Mouse (Mus musculus) midbrain, embryonic 11.5 days (tissue): ENCODE results near the gene March1. TPM values are rescaled to one million over a fixed set of nuclear protein-coding genes. Genes with fewer than 3 reads are reported as not detected.
A peak's percentile ranks its signal among the peaks of the same experiment; 100 is the strongest.

Source experiments
- ATAC-seq: fragments of 200-750 bp; cut with Nextera tagmentation; 2 replicates; pipeline ENCODE4 v1.8.0; 2017; ENCODE audit warnings: moderate TSS enrichment, moderate library complexity; ENCODE audit not compliant: low FRiP score
- DNase-seq: peaks from one replicate; pipeline ENCODE4 v3.0.0; 2015; ENCODE audit warnings: low spot score; ENCODE audit errors: missing footprints
- H3K27ac ChIP-seq: fragments of 300-500 bp; sonication (generic); 2 replicates; pipeline ENCODE4 v1.5.1; 2014; ENCODE audit warnings: low read depth, low read length
- H3K27me3 ChIP-seq: fragments of 300-500 bp; sonication (generic); 2 replicates; pipeline ENCODE4 v1.6.1; 2014; ENCODE audit warnings: mild to moderate bottlenecking, low read length, moderate library complexity, mixed read lengths; ENCODE audit not compliant: control insufficient read depth, insufficient read depth
- H3K36me3 ChIP-seq: fragments of 300-500 bp; sonication (generic); 2 replicates; pipeline ENCODE4 v1.6.1; 2014; ENCODE audit warnings: mild to moderate bottlenecking, low read length, moderate library complexity, mixed read lengths; ENCODE audit not compliant: control insufficient read depth, insufficient read depth
- H3K4me1 ChIP-seq: fragments of 300-500 bp; sonication (generic); 2 replicates; pipeline ENCODE4 v1.6.1; 2014; ENCODE audit warnings: low read length; ENCODE audit not compliant: control insufficient read depth, insufficient read depth
- H3K4me2 ChIP-seq: fragments of 300-500 bp; sonication (generic); 2 replicates; pipeline ENCODE4 v1.6.1; 2014; ENCODE audit warnings: mild to moderate bottlenecking, moderate library complexity
- H3K4me3 ChIP-seq: fragments of 300-500 bp; sonication (generic); 2 replicates; pipeline ENCODE4 v1.5.1; 2014; ENCODE audit warnings: low read depth, low read length
- H3K9ac ChIP-seq: fragments of 300-500 bp; sonication (generic); 2 replicates; pipeline ENCODE4 v1.6.1; 2014; ENCODE audit warnings: low read length
- H3K9me3 ChIP-seq: fragments of 300-500 bp; sonication (generic); 2 replicates; pipeline ENCODE4 v1.6.1; 2016; ENCODE audit warnings: low read length; ENCODE audit not compliant: control insufficient read depth
- WGBS: fragments of 180-500 bp; shearing (Covaris S2); extraction: QIAGEN DNeasy Blood & Tissue Kit; methylation state at CpG from one replicate; pipeline ENCODE4 v1.1.7; 2014; 5-methylcytosine and 5-hydroxymethylcytosine counted together
- polyA plus RNA-seq: library from polyadenylated mRNA; unstranded; fragments of >200 nt; fragmentation: Nextera tagmentation; extraction: Ambion mirVana; gene quantifications from 2 replicates; pipeline ENCODE4 v1.2.1, GENCODE M21; 2014

Gene March1
- polyA plus RNA-seq, 1 experiment from 2014 or later, result 7.4 TPM

DNA sequence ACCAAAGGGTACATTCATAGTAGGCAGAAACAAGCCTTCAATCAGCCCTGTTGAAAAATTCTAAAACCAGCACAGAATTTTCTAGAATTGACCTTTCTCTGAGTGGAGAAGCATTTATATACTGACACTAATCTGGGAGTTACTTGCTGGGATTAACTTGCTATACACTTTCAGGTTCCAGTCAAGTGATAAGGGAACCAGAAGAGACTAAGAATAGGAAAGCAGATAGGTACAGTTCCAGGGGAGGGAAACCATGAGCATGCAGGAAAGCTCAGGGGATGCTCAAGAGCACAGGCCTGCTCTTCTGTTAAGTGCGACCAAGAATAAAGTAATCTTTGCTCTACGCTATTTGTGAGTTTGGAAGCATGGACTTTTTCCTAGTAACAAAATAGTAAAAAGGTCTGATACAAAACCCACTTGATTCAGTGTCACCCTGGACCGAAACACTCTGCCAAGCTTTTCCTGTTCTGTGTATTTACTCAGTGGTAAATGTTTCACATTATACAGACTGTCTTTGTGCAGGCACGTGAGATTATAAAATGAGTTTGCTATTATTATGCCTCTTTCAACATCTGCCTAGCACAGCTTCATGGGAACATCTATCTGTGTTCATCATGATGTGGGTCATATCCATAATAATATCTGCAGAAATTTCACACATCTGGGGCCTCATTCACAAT is 766.1 kb downstream of the March1 start:
- 90% methylated on average over 4 of the region's 4 CpGs for WGBS
- H3K36me3 ChIP-seq, result no peaks in the 10 kb centered on the region
- no peak overlapping the region for H3K4me2 ChIP-seq
- DNase-seq, result no peak
- H3K9ac ChIP-seq, result no peak overlapping the region
- no peaks in the 10 kb centered on the region for H3K9me3 ChIP-seq
- no peak overlapping the region for H3K27ac ChIP-seq
- H3K27me3 ChIP-seq, result no peaks in the 10 kb centered on the region
- H3K4me3 ChIP-seq, result no peak overlapping the region
- no peak for ATAC-seq
- no peaks in the 10 kb centered on the region for H3K4me1 ChIP-seq

DNA sequence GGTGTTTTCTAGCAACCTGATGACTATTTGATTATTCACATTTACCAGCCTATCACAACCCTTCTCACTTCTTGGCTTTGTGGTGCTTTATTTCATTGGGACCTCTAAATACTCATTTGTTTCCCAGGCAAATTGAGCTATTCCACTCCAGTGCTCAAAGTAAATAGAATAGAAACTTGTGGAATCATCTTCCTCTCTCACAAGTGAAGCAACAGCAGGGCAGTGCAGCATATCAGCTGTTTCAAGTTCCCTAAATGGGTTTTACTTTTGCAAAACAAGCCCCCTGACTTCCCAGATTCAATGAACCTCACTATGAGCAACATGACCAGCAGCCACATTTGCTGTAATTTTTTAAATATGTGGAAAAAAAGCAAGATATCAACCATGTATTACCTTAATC is 768.3 kb downstream of the March1 start:
- no peak for ATAC-seq
- no peaks in the 10 kb centered on the region for H3K4me1 ChIP-seq
- no peaks in the 10 kb centered on the region for H3K27me3 ChIP-seq

DNA sequence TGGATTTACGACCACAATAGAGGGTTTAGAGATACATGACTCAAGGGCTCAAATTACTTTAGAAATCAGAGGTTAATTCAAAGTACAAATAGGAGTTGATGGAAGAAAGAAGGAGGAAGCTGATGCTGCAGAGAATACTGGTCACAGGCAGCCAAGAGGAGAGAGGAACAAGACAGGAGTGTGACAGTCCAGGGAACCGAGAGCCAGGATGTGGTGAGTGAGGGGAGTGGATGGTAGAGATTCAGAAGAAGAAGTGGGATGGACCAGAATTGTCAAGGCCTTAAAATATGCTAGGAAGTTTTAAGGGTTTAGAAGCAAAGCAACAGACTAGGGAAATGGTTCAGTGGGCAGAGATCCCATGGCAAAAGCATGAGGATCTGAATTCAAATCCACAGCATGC is 771.0 kb downstream of the March1 start:
- no peak overlapping the region for H3K4me3 ChIP-seq
- no peak overlapping the region for H3K4me2 ChIP-seq
- 83% methylated on average over 2 of the region's 2 CpGs for WGBS
- H3K9me3 ChIP-seq, result no peaks in the 10 kb centered on the region
- H3K9ac ChIP-seq, result no peak overlapping the region
- H3K27ac ChIP-seq, result no peak overlapping the region
- H3K4me1 ChIP-seq, result no peaks in the 10 kb centered on the region
- no peak for ATAC-seq
- DNase-seq, result no peak
- no peaks in the 10 kb centered on the region for H3K27me3 ChIP-seq
- no peaks in the 10 kb centered on the region for H3K36me3 ChIP-seq

More for the DNA sequence above, 768.3 kb downstream of the March1 start:
- Histone ChIP-seq H3K27ac (no peak overlapping the region), H3K9me3 (no peaks in the 10 kb centered on the region), H3K4me2 (no peak overlapping the region), H3K36me3 (no peaks in the 10 kb centered on the region), H3K4me3 (no peak overlapping the region), H3K9ac (no peak overlapping the region)
- no peak for DNase-seq

DNA sequence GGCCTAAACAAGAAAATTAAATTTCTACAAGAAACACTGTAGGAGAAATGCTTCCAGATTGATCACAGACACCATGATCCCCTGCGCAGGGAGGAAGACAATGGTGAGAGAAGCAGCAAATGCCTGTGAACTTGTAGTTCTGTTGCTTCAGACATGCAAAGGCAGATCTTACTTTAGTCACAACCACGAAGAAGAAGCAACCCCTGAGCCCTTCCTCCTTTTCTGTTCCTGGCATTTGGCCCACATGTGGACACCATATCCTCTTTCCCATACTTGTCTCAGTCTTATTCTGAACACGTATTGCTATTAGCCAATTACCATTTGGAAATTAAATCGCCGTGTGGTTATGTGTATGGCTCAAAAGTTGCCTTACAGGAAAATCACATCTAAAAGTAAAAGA is 773.9 kb downstream of the March1 start:
- Histone ChIP-seq H3K27me3 (no peaks in the 10 kb centered on the region), H3K36me3 (no peaks in the 10 kb centered on the region), H3K9ac (no peak overlapping the region), H3K4me3 (no peak overlapping the region), H3K27ac (no peak overlapping the region), H3K4me2 (no peak overlapping the region), H3K4me1 (no peaks in the 10 kb centered on the region), H3K9me3 (no peaks in the 10 kb centered on the region)
- ATAC-seq (no peak), DNase-seq (no peak)
- WGBS, result 85% methylated on average over 5 of the region's 5 CpGs

DNA sequence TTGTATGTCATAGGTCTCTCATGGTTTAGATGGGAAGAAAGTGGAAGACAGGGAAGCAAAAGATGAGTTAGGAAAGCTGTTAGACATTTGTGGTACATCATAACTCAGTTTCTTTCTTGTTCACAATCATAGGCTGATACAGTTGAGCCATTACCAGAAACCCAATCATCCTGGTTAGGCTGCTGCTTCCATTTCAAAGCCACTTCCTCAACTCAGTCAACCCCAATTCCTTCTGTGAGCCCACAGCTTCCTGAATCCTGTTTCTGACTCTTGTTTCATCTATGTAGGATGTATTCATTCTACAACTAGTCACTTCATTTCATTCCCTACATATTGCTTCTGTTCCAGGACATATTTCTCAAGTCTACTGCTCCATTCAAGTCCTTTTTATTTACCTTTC is 775.2 kb downstream of the March1 start:
- no peaks in the 10 kb centered on the region for H3K27me3 ChIP-seq
- H3K4me2 ChIP-seq, result no peak overlapping the region
- no peak overlapping the region for H3K9ac ChIP-seq
- H3K36me3 ChIP-seq, result no peaks in the 10 kb centered on the region
- ATAC-seq (no peak), DNase-seq (no peak)
- no peaks in the 10 kb centered on the region for H3K9me3 ChIP-seq
- H3K4me3 ChIP-seq, result no peak overlapping the region
- H3K4me1 ChIP-seq, result no peaks in the 10 kb centered on the region
- H3K27ac ChIP-seq, result no peak overlapping the region

DNA sequence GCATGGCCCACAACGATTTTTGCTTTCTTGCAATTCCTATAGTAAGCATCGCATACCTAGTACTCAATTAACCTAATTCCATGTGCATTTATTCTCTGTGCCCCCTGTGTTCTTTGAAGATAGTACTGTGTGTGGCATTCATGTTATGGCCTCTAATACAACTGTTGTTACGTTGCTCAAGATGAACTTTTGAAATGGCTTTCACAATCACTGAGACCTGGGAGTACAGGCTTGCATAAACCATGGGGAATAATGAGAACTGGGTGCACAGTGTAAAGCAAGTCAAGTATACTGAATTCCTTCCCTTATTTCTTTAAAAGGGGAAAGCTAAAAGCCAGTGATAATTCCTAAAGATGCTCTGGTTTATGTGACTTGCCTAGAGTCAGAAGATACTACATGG is 776.4 kb downstream of the March1 start:
- Histone ChIP-seq H3K4me3 (no peak overlapping the region), H3K9ac (no peak overlapping the region), H3K27me3 (no peaks in the 10 kb centered on the region), H3K27ac (no peak overlapping the region), H3K4me1 (no peaks in the 10 kb centered on the region), H3K9me3 (no peaks in the 10 kb centered on the region), H3K4me2 (no peak overlapping the region), H3K36me3 (no peaks in the 10 kb centered on the region)
- DNase-seq (no peak), ATAC-seq (no peak)
- 85% methylated on average over 3 of the region's 3 CpGs for WGBS

DNA sequence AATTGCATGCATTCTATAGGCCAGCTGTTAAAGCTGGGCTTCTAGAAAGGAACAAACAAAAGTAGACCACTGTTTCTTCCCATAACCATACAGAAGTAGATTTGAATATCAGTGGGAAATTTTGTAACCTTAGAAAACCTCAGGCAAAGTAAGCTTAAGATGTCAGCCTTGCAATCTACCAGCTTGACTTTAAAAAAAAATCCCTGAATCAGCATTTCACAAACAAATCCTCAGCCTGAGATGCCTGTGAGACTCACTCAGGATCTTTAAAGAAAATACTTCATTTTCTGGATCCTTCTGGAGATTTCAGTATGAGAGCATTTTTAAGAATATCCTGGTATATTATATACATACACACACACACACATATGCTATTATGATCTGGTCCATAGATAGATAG is 780.1 kb downstream of the March1 start:
- Histone ChIP-seq H3K4me1 (no peaks in the 10 kb centered on the region), H3K4me2 (no peak overlapping the region), H3K36me3 (no peaks in the 10 kb centered on the region), H3K27me3 (no peaks in the 10 kb centered on the region), H3K9me3 (no peaks in the 10 kb centered on the region), H3K27ac (no peak overlapping the region), H3K4me3 (no peak overlapping the region), H3K9ac (no peak overlapping the region)
- no peak for ATAC-seq
- DNase-seq, result no peak

DNA sequence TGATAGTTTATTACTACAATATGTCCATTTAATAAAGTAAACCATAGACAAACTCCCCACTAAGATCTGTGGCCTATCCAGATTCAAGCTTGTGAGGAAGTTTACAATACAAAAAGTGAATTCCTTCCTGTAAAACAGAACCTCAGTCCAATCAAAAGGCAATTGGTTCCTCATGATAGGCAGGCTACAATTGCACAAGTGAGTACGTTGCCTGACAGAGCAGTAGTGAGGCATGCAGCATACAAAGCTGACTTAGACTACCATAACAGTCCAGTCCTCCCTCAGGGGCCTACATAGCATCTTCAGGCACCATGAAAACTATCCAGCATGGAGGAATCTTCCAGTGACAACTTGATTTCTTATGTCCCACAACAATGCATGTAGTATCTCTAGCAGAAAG is 782.4 kb downstream of the March1 start:
- 88% methylated on average over 1 of the region's 1 CpGs for WGBS
- ATAC-seq (no peak), DNase-seq (no peak)
- Histone ChIP-seq H3K27me3 (no peaks in the 10 kb centered on the region), H3K27ac (no peak overlapping the region), H3K9me3 (no peaks in the 10 kb centered on the region), H3K4me1 (no peaks in the 10 kb centered on the region), H3K4me3 (no peak overlapping the region), H3K9ac (no peak overlapping the region), H3K4me2 (no peak overlapping the region), H3K36me3 (no peaks in the 10 kb centered on the region)

DNA sequence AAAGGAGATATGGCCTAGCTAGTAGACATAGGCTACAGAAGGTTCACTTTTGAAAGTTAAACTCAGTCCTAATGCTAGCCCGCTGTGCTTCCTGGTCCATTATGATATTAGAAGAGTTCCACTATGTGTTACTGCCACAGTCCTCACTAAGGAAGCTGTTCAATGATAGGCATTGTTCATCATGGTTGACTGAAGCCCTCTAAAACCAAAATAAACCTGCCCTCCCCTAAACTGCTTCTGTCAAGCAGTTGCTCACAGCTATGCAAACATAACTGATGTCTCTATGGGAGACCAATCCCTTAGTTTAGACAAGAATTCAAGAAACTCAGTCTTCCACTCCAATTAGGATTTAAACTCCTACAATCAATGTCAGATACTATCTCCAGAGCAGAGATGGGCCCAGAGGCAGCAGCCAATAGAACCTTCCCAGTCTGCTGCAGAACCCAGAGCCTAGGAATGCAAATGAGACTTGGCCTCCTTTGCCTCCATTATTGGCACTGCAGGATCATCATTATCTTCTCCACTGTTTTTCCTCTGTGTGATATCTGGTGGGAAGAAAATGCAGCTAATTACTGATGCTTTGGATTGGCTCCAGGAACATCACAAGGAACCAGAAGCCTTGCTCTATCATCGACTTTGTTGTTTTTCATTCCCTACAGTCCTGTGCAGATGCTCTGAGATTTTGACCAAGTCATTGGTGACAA is 787.2 kb downstream of the March1 start:
- Histone ChIP-seq H3K27me3 (no peaks in the 10 kb centered on the region), H3K9ac (no peak overlapping the region), H3K27ac (no peak overlapping the region), H3K4me2 (no peak overlapping the region), H3K4me3 (no peak overlapping the region), H3K9me3 (no peaks in the 10 kb centered on the region), H3K36me3 (no peaks in the 10 kb centered on the region), H3K4me1 (no peaks in the 10 kb centered on the region)
- DNase-seq, result no peak
- 82% methylated on average over 2 of the region's 2 CpGs for WGBS
- 0 out of 2 replicates have a peak, but pooled peaks have one; percentile 27 for ATAC-seq
